Mouse (Mus musculus): Measurements from ENCODE around the gene Anxa11. TPM values are rescaled to one million over a fixed set of nuclear protein-coding genes. Genes with fewer than 3 reads are reported as not detected.

The Anxa11 gene
- total RNA-seq (2023) = 83.6 to 91.1 TPM (median 88.3 TPM) in 4 replicates

DNA sequence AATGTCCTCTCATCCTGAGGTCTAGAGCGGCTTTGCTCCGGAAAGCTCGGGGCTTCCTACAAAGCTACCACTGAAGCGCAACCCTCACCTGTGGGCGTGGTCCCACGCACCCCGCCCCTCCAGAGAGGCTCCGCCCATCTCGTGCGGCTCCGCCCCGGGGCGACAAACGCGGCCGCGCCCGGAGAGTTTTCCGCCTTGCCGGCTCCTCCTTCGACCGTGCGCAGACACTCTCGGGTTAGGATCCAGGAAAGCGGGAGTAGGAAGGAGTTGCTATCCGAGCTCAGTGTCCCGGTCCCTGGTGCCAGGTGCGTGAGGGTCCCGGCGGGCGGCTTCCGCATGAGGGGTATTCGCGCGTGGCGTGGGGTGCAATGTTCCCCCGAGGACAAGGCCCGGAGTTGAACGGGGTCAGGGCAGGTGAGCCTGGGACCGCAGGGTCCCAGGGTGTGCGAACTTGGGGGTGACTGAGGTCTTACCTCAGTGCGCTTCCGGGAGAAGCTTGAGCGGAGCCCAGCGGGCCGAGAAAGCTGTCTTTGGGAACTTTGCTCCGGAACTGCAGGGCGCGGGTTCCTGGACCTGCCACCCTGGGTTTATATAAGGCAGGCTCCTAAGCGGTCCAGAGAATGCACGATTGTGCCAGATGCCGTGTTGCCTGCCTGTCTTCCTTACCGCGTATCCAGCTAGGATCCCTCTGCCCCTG, at the start of gene Anxa11:
TSS of gene Anxa11 (plus strand) at position 166 of the 697 bp plus-strand sequence.

DNA sequence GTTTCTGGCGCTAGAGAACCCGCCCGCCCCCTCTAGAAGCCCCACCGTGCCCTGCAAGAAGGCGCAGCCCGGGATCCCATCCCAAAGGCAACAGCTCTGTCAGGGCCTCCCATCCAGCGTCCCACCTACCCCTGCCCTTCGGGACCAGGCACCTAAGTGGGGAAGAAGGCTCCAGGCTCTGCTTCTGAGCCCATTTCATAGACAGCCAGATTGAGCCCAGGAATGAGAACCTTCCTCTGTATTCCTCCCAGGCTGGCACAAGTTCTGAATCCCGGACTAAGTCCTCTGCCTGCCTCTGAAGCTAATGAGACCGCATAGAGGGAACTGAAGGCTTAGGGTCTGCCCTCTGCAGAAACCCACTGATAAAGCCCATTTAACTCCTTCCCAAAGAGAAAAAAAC, 61.0 kb downstream of the Anxa11 start, which contains the start of gene Plac9a:
TSS of gene Plac9a (minus strand) at position 101 of the 400 bp plus-strand sequence.

DNA sequence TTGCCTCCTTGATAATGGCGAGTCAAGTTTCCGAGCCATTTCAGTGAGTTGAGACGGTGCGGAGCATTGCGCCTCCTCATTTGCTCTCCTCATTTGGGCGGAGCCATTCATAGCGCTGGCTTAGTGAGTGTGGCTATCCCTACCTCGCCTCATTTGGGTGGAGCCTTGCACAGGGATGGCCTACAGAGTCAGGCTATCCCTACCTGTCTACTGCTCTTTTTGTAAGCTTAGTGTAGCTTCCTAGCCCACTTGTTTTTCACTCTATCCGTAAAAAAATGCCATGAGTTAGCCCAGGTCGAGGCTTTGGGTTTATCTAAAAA, 85.6 kb downstream of the Anxa11 start, which contains the start of gene Tmem254a:
TSS of gene Tmem254a (minus strand) at position 111 of the 320 bp plus-strand sequence.

Other genes with a start within 250 kb of the Anxa11 start
- gene Ppif, start 148.0 kb upstream of the Anxa11 start, total RNA-seq (2023) = 25.1 to 33.2 TPM (median 31.1 TPM) in 4 replicates
- gene Zcchc24, start 73.1 kb upstream of the Anxa11 start, total RNA-seq (2023) = 19.8 to 21.4 TPM (median 19.9 TPM) in 4 replicates
- gene Plac9a, start 60.9 kb downstream of the Anxa11 start, total RNA-seq (2023) = not detected in 4 replicates
- 4.9 to 7.0 TPM (median 6.6 TPM) in 4 replicates for gene Tmem254a, start 85.5 kb downstream of the Anxa11 start, total RNA-seq (2023)
- not detected in 4 replicates for gene Cphx1, start 96.1 kb downstream of the Anxa11 start, total RNA-seq (2023)
- gene Duxbl1, start 136.4 kb downstream of the Anxa11 start, total RNA-seq (2023) = not detected in 4 replicates
- not detected in 4 replicates for gene Gm9780, start 200.6 kb downstream of the Anxa11 start, total RNA-seq (2023)
- 12.3 to 19.9 TPM (median 17.0 TPM) in 4 replicates for gene Tmem254c, start 225.2 kb downstream of the Anxa11 start, total RNA-seq (2023)
- not detected in 4 replicates for gene Cphx2, start 239.4 kb downstream of the Anxa11 start, total RNA-seq (2023)
- not detected in 4 replicates for gene Cphx3, start 240.1 kb downstream of the Anxa11 start, total RNA-seq (2023)

Data from B cell, adult 62 days (primary cell).